Comparison of ENCODE assay signal across 8 mouse cellular contexts in genomic region chr10:128845516-128845915, GRCm38 (mm10). TPM values are rescaled to one million over a fixed set of nuclear protein-coding genes. Genes with fewer than 3 reads are reported as not detected.
DNase-seq lines count a peak whose midpoint lies in the region; ATAC-seq and TF ChIP-seq lines count a peak whose summit lies in the region.

No protein-coding gene starts in this region.

- DNase-seq in hindbrain, embryonic 11.5 days (ENCODE audit: low spot score): peak; percentile 58
- DNase-seq in A20 (ENCODE audit: low read depth, low spot score) (peak; percentile 33), Patski (ENCODE audit: low read depth, low spot score) (no peak)
- DNase-seq in adrenal gland, adult 8-10 months: no peak
- DNase-seq in T-cell, adult 2 months (ENCODE audit: low spot score): no peak

- H3K4me2 ChIP-seq in hindbrain, embryonic 11.5 days (replicated peaks; ENCODE audit: low read depth, low read length): no peak overlapping the region
- H3K4me2 ChIP-seq in hindbrain, embryonic 12.5 days (replicated peaks): no peak overlapping the region
- H3K4me2 ChIP-seq in limb, embryonic 13.5 days (replicated peaks): 0 out of 2 replicates have a peak overlapping the region, but pooled peaks have one; percentile 7

- ATAC-seq in hindbrain, embryonic 11.5 days (ENCODE audit: low FRiP score): no peak
- ATAC-seq in hindbrain, embryonic 12.5 days (ENCODE audit: low FRiP score): no peak
- no peak for ATAC-seq in Patski
- ATAC-seq in limb, embryonic 13.5 days (ENCODE audit: low FRiP score, low read depth): no peak
- ATAC-seq in monocyte, adult 5-6 weeks (replicated peaks; ENCODE audit: insufficient number of reproducible peaks, low FRiP score, low TSS enrichment, poor library complexity, severe bottlenecking): no peak

- no peak overlapping the region for H3K9ac ChIP-seq in hindbrain, embryonic 11.5 days (ENCODE audit: low read depth, low read length)
- H3K9ac ChIP-seq in hindbrain, embryonic 12.5 days: no peak overlapping the region
- no peak overlapping the region for H3K9ac ChIP-seq in limb, embryonic 13.5 days

- H3K36me3 ChIP-seq in hindbrain, embryonic 11.5 days (ENCODE audit: control insufficient read depth, insufficient read depth, low read length): 0 out of 2 replicates have a peak, but pooled peaks cover 5% of the 10 kb centered on the region
- peaks cover 55% of the 10 kb centered on the region for H3K36me3 ChIP-seq in hindbrain, embryonic 12.5 days
- H3K36me3 ChIP-seq in limb, embryonic 13.5 days: peaks cover 65% of the 10 kb centered on the region

- in situ Hi-C loops in Patski (cut with MboI; ENCODE audit: low pct_unique_long_range_greater_than_20kb): loop anchor here (5.0 kb wide), 1 partner anchor 132 kb away; no protein-coding TSS in a partner anchor

- no peak overlapping the region for H3K27ac ChIP-seq in hindbrain, embryonic 11.5 days (ENCODE audit: low read depth, low read length)
- H3K27ac ChIP-seq in hindbrain, embryonic 12.5 days: no peak overlapping the region
- H3K27ac ChIP-seq in limb, embryonic 13.5 days: no peak overlapping the region

- no peak overlapping the region for H3K4me3 ChIP-seq in hindbrain, embryonic 11.5 days (ENCODE audit: low read depth, low read length)
- H3K4me3 ChIP-seq in hindbrain, embryonic 12.5 days: no peak overlapping the region
- no peak overlapping the region for H3K4me3 ChIP-seq in limb, embryonic 13.5 days

- TF ChIP-seq CTCF in Patski (IDR thresholded peaks at IDR 0.05): peak; percentile 58

- POLR2A ChIA-PET in Patski (lab: Charles Lee): no interaction called here

- 73% methylated on average over 2 of the region's 2 CpGs for WGBS in hindbrain, embryonic 11.5 days
- 78% methylated on average over 2 of the region's 2 CpGs for WGBS in hindbrain, embryonic 12.5 days
- 44% methylated on average over 2 of the region's 2 CpGs for WGBS in limb, embryonic 13.5 days

- H3K27me3 ChIP-seq in hindbrain, embryonic 11.5 days (ENCODE audit: control insufficient read depth, insufficient read depth, low read length): no peaks in the 10 kb centered on the region
- no peaks in the 10 kb centered on the region for H3K27me3 ChIP-seq in hindbrain, embryonic 12.5 days
- no peaks in the 10 kb centered on the region for H3K27me3 ChIP-seq in Patski
- H3K27me3 ChIP-seq in limb, embryonic 13.5 days: no peaks in the 10 kb centered on the region

- CTCF ChIA-PET in Patski (lab: Charles Lee): interaction anchor here (1.0 to 1.8 kb wide), 4 partner anchors 8 to 86 kb away, joined by 3 to 7 read pairs (median 4); partner anchors contain the start of gene Bloc1s1

- H3K9me3 ChIP-seq in hindbrain, embryonic 11.5 days (ENCODE audit: control insufficient read depth, low read length): no peaks in the 10 kb centered on the region
- H3K9me3 ChIP-seq in hindbrain, embryonic 12.5 days (replicated peaks): no peaks in the 10 kb centered on the region
- H3K9me3 ChIP-seq in limb, embryonic 13.5 days: no peaks in the 10 kb centered on the region

- no peaks in the 10 kb centered on the region for H3K4me1 ChIP-seq in hindbrain, embryonic 11.5 days (replicated peaks; ENCODE audit: control insufficient read depth, insufficient read depth, low read length)
- 0 out of 2 replicates have a peak, but pooled peaks cover 2% of the 10 kb centered on the region for H3K4me1 ChIP-seq in hindbrain, embryonic 12.5 days
- H3K4me1 ChIP-seq in limb, embryonic 13.5 days: peaks cover 14% of the 10 kb centered on the region

RNA-seq across cellular contexts. Expression of gene Ormdl2, which starts 24.1 kb away (rescaled TPM):
- polyA plus RNA-seq in hindbrain, embryonic 11.5 days (2014; fragmentation: Nextera tagmentation; extraction: Ambion mirVana): 64.8 and 66.4 TPM in 2 replicates
- polyA plus RNA-seq in hindbrain, embryonic 12.5 days (2016; fragmentation: Nextera tagmentation; extraction: Ambion mirVana): 26.3 and 41.4 TPM in 2 replicates
- 56.5 TPM for polyA plus RNA-seq in Patski (2021)
- 30.2 and 34.0 TPM in 2 replicates for polyA plus RNA-seq in limb, embryonic 13.5 days (2015; fragmentation: Nextera tagmentation; extraction: Ambion mirVana)
- 72.1 to 86.7 TPM (median 76.6 TPM) in 3 replicates for total RNA-seq in monocyte, adult 5-6 weeks (2017)
- total RNA-seq in adrenal gland, adult 8-10 months (2022): 10 to 100 TPM; 39.5 to 51.9 (median 42.5) TPM

RNA-seq across cellular contexts. Expression of gene Sarnp, which starts 28.4 kb away (rescaled TPM):
- 282 and 286 TPM in 2 replicates for polyA plus RNA-seq in hindbrain, embryonic 11.5 days (2014; fragmentation: Nextera tagmentation; extraction: Ambion mirVana)
- 196 and 204 TPM in 2 replicates for polyA plus RNA-seq in hindbrain, embryonic 12.5 days (2016; fragmentation: Nextera tagmentation; extraction: Ambion mirVana)
- polyA plus RNA-seq in Patski (2021): 105 TPM
- 224 and 240 TPM in 2 replicates for polyA plus RNA-seq in limb, embryonic 13.5 days (2015; fragmentation: Nextera tagmentation; extraction: Ambion mirVana)
- 151 to 244 TPM (median 182 TPM) in 3 replicates for total RNA-seq in monocyte, adult 5-6 weeks (2017)
- total RNA-seq in adrenal gland, adult 8-10 months (2022): 10 to 100 TPM; 43.4 to 56.2 (median 49.5) TPM

RNA-seq across cellular contexts. Expression of gene Tmem198b, which starts 41.3 kb away (rescaled TPM):
- polyA plus RNA-seq in hindbrain, embryonic 11.5 days (2014; fragmentation: Nextera tagmentation; extraction: Ambion mirVana): 14.2 and 16.3 TPM in 2 replicates
- polyA plus RNA-seq in hindbrain, embryonic 12.5 days (2016; fragmentation: Nextera tagmentation; extraction: Ambion mirVana): 20.5 and 21.4 TPM in 2 replicates
- polyA plus RNA-seq in Patski (2021): 26.7 TPM
- polyA plus RNA-seq in limb, embryonic 13.5 days (2015; fragmentation: Nextera tagmentation; extraction: Ambion mirVana): 25.3 and 27.1 TPM in 2 replicates
- total RNA-seq in monocyte, adult 5-6 weeks (2017): 1.1 to 2.5 TPM (median 2.0 TPM) in 3 replicates
- 10 to 100 TPM in 2 of 4 experiments, 1 to 10 TPM in 2; 7.8 to 17.3 (median 12.6) TPM for total RNA-seq in adrenal gland, adult 8-10 months (2022)

RNA-seq across cellular contexts. Expression of gene Dnajc14, which starts 41.7 kb away (rescaled TPM):
- 31.8 and 34.7 TPM in 2 replicates for polyA plus RNA-seq in hindbrain, embryonic 11.5 days (2014; fragmentation: Nextera tagmentation; extraction: Ambion mirVana)
- 61.1 and 64.1 TPM in 2 replicates for polyA plus RNA-seq in hindbrain, embryonic 12.5 days (2016; fragmentation: Nextera tagmentation; extraction: Ambion mirVana)
- polyA plus RNA-seq in Patski (2021): 81.8 TPM
- polyA plus RNA-seq in limb, embryonic 13.5 days (2015; fragmentation: Nextera tagmentation; extraction: Ambion mirVana): 58.8 and 66.8 TPM in 2 replicates
- 73.0 to 91.5 TPM (median 73.5 TPM) in 3 replicates for total RNA-seq in monocyte, adult 5-6 weeks (2017)
- total RNA-seq in adrenal gland, adult 8-10 months (2022): 10 to 100 TPM; 77.2 to 82.1 (median 78.5) TPM

RNA-seq across cellular contexts. Expression of gene Gdf11, which starts 46.0 kb away (rescaled TPM):
- 10.5 and 11.5 TPM in 2 replicates for polyA plus RNA-seq in hindbrain, embryonic 11.5 days (2014; fragmentation: Nextera tagmentation; extraction: Ambion mirVana)
- polyA plus RNA-seq in hindbrain, embryonic 12.5 days (2016; fragmentation: Nextera tagmentation; extraction: Ambion mirVana): 10.7 and 11.5 TPM in 2 replicates
- polyA plus RNA-seq in Patski (2021): 62.3 TPM
- polyA plus RNA-seq in limb, embryonic 13.5 days (2015; fragmentation: Nextera tagmentation; extraction: Ambion mirVana): 12.5 and 13.1 TPM in 2 replicates
- total RNA-seq in monocyte, adult 5-6 weeks (2017): 0.57 to 3.8 TPM (median 1.8 TPM) in 3 replicates
- 1 to 10 TPM; 2.0 to 2.9 (median 2.3) TPM for total RNA-seq in adrenal gland, adult 8-10 months (2022)

Comparison
In these comparisons a context has a peak if more than half of its experiments do, and no peak if none do; other contexts are left out.
1. DNase-seq: peak in hindbrain, embryonic 11.5 days (single experiment) and A20 (single experiment); none in Patski (single experiment), adrenal gland, adult 8-10 months (single experiment) and T-cell, adult 2 months (single experiment).